Mouse (Mus musculus) spleen, adult 2 months (tissue): ENCODE data around the gene Tmem130. TPM values are rescaled to one million over a fixed set of nuclear protein-coding genes. Genes with fewer than 3 reads are reported as not detected.

ENCODE experiments used
- DNase-seq, 2 experiments: peaks; one replicate each; pipeline versions ENCODE4 v3.0.0 to v3.0.0-alpha.2; 2012 to 2021; ENCODE audit warnings: low spot score in 2 of 2, low read depth in 1 of 2
- H3K27ac ChIP-seq: fragments of 200-500 bp; 2 replicates; pipeline ENCODE4 v1.5.1; 2012; ENCODE audit warnings: low read length, inconsistent platforms; ENCODE audit not compliant: insufficient read depth
- H3K27me3 ChIP-seq: fragments of 200-500 bp; 2 replicates; pipeline ENCODE4 v1.6.1; 2012; ENCODE audit warnings: mild to moderate bottlenecking, moderate library complexity, low read length, inconsistent platforms; ENCODE audit not compliant: control insufficient read depth, insufficient read depth
- H3K36me3 ChIP-seq: fragments of 200-500 bp; 2 replicates; pipeline ENCODE4 v1.6.1; 2012; ENCODE audit warnings: mild to moderate bottlenecking, low read length, inconsistent platforms; ENCODE audit not compliant: control insufficient read depth, insufficient read depth
- H3K4me1 ChIP-seq: fragments of 200-500 bp; 2 replicates; pipeline ENCODE4 v1.6.1; 2011; ENCODE audit warnings: inconsistent platforms; ENCODE audit not compliant: control insufficient read depth, insufficient read depth, insufficient read length
- H3K4me3 ChIP-seq: fragments of 200-500 bp; 2 replicates; pipeline ENCODE4 v1.5.1; 2011; ENCODE audit warnings: mild to moderate bottlenecking, inconsistent platforms; ENCODE audit not compliant: insufficient read depth, insufficient read length; ENCODE audit errors: extremely low read depth
- CTCF ChIP-seq: fragments of 200-500 bp; IDR thresholded peaks from 2 replicates; pipeline ENCODE4 v1.5.1; 2011; ENCODE audit warnings: mild to moderate bottlenecking, inconsistent platforms; ENCODE audit not compliant: insufficient read depth, insufficient read length, insufficient replicate concordance; ENCODE audit errors: extremely low read depth
- POLR2A ChIP-seq: fragments of 200-500 bp; IDR thresholded peaks from 2 replicates; pipeline ENCODE4 v1.6.1; 2011; ENCODE audit warnings: low read depth, low read length, inconsistent platforms
- WGBS: fragments of 180-500 bp; shearing (Covaris S2); methylation state at CpG from one replicate; pipeline ENCODE4 v1.1.7; 2018; 5-methylcytosine and 5-hydroxymethylcytosine counted together
- polyA plus RNA-seq: library from polyadenylated mRNA; depleted of rRNA; stranded (reverse); fragments of >200 nt; gene quantifications from 2 replicates; pipeline ENCODE4 v1.2.3, GENCODE M21; 2012

Tmem130 gene
- polyA plus RNA-seq, 1 experiment: not detected

- 64% methylated on average over 11 of the region's 11 CpGs for WGBS
- Histone ChIP-seq H3K27me3 (peaks cover 1% of the 10 kb centered on the region; the same call in 1 of the 2 replicates), H3K4me1 (peaks cover 6% of the 10 kb centered on the region; the same call in 1 of the 2 replicates), H3K27ac (no peak overlapping the region), H3K36me3 (no peaks in the 10 kb centered on the region; the same call in 1 of the 2 replicates), H3K4me3 (no peak overlapping the region)
- DNase-seq: no peak
- TF ChIP-seq POLR2A: no peak
- TF ChIP-seq CTCF: no peak
These were observed 5.0 kb upstream of the Tmem130 start for GRCm38 (mm10) chr5:144766646-144767045.

- TF ChIP-seq POLR2A (no peak), CTCF (no peak)
- no peak for DNase-seq
- no peak overlapping the region for H3K4me3 ChIP-seq
- peaks cover 5% of the 10 kb centered on the region; the same call in 1 of the 2 replicates for H3K27me3 ChIP-seq
- WGBS: 45% methylated on average over 7 of the region's 7 CpGs
- no peak overlapping the region for H3K27ac ChIP-seq
- H3K36me3 ChIP-seq: no peaks in the 10 kb centered on the region; the same call in 1 of the 2 replicates
- H3K4me1 ChIP-seq: peaks cover 9% of the 10 kb centered on the region
These were observed 4.4 kb upstream of the Tmem130 start for GRCm38 (mm10) chr5:144766026-144766425.

- Histone ChIP-seq H3K4me3 (no peak overlapping the region), H3K36me3 (no peaks in the 10 kb centered on the region), H3K4me1 (peaks cover 3% of the 10 kb centered on the region), H3K27me3 (peaks cover 5% of the 10 kb centered on the region; the same call in 1 of the 2 replicates), H3K27ac (no peak overlapping the region)
- WGBS: 25% methylated on average over 8 of the region's 8 CpGs
- no peak for DNase-seq
- TF ChIP-seq POLR2A (no peak), CTCF (no peak)
These were observed 3.2 kb downstream of the Tmem130 start for GRCm38 (mm10) chr5:144758422-144758821.

GRCm38 (mm10) chr5:144757402-144757801 lies 4.2 kb downstream of the Tmem130 start:
- 89% methylated on average over 9 of the region's 9 CpGs for WGBS
- no peaks in the 10 kb centered on the region for H3K36me3 ChIP-seq
- H3K27me3 ChIP-seq: peaks cover 5% of the 10 kb centered on the region; the same call in 1 of the 2 replicates
- H3K4me1 ChIP-seq: peaks cover 3% of the 10 kb centered on the region
- no peak for TF ChIP-seq POLR2A
- TF ChIP-seq CTCF: no peak
- H3K4me3 ChIP-seq: no peak overlapping the region
- no peak for DNase-seq
- no peak overlapping the region for H3K27ac ChIP-seq

GRCm38 (mm10) chr5:144755191-144755590 lies 6.4 kb downstream of the Tmem130 start:
- WGBS: 76% methylated on average over 10 of the region's 10 CpGs
- TF ChIP-seq POLR2A (no peak), CTCF (no peak)
- Histone ChIP-seq H3K27ac (no peak overlapping the region), H3K36me3 (no peaks in the 10 kb centered on the region), H3K27me3 (no peaks in the 10 kb centered on the region), H3K4me3 (no peak overlapping the region), H3K4me1 (no peaks in the 10 kb centered on the region; the same call in 1 of the 2 replicates)
- DNase-seq: no peak

- Histone ChIP-seq H3K27me3 (no peaks in the 10 kb centered on the region), H3K4me3 (no peak overlapping the region), H3K36me3 (no peaks in the 10 kb centered on the region), H3K27ac (no peak overlapping the region), H3K4me1 (no peaks in the 10 kb centered on the region; the same call in 1 of the 2 replicates)
- 49% methylated on average over 7 of the region's 7 CpGs for WGBS
- peak; percentile 18 to 54 for DNase-seq
- TF ChIP-seq POLR2A: no peak
- no peak for TF ChIP-seq CTCF
These were observed 8.6 kb downstream of the Tmem130 start for GRCm38 (mm10) chr5:144753041-144753440.

GRCm38 (mm10) chr5:144752432-144752831 lies 9.2 kb downstream of the Tmem130 start:
- Histone ChIP-seq H3K27me3 (no peaks in the 10 kb centered on the region), H3K27ac (no peak overlapping the region), H3K4me3 (no peak overlapping the region), H3K4me1 (no peaks in the 10 kb centered on the region; the same call in 1 of the 2 replicates), H3K36me3 (no peaks in the 10 kb centered on the region)
- peak in 1 of 2 experiments; percentile 18 for DNase-seq
- 7% methylated on average over 5 of the region's 5 CpGs for WGBS
- TF ChIP-seq CTCF (no peak), POLR2A (no peak)
